Mouse (Mus musculus) macrophage (primary cell): Measurements from ENCODE around the gene Ctns. TPM values are rescaled to one million over a fixed set of nuclear protein-coding genes. Genes with fewer than 3 reads are reported as not detected.

Experiments used
- H3K27ac ChIP-seq: fragments of 350-480 bp; formaldehyde crosslinking; 2 replicates; pipeline ENCODE4 v1.9.0; 2021
- H3K36me3 ChIP-seq: fragments of 350-480 bp; formaldehyde crosslinking; 2 replicates; pipeline ENCODE4 v1.9.0; 2021; ENCODE audit errors: inconsistent target
- H3K4me3 ChIP-seq: fragments of 350-480 bp; formaldehyde crosslinking; 2 replicates; pipeline ENCODE4 v1.9.0; 2021; ENCODE audit errors: inconsistent target
- H3K79me2 ChIP-seq: fragments of 350-480 bp; formaldehyde crosslinking; 2 replicates; pipeline ENCODE4 v1.9.0; 2021; ENCODE audit errors: inconsistent target
- WGBS: methylation state at CpG from one replicate; pipeline ENCODE4 v1.1.7; 2026; ENCODE audit warnings: inconsistent platforms; ENCODE audit not compliant: missing documents; 5-methylcytosine and 5-hydroxymethylcytosine counted together
- polyA plus RNA-seq: library from polyadenylated mRNA; stranded (reverse); fragments of 250-400 nt; gene quantifications from 3 replicates; pipeline ENCODE4 v1.2.4, GENCODE M21; 2018; ENCODE audit warnings: inconsistent platforms
- total RNA-seq, 78 experiments: library from RNA; depleted of rRNA; stranded (reverse); fragments of 250-400 nt; gene quantifications; 1 replicate in 9 of 78; 2 replicates in 24 of 78; 3 replicates in 43 of 78; 4 replicates in 2 of 78; pipeline ENCODE4 v1.2.4; 2018; ENCODE audit warnings: inconsistent platforms in 56 of 78

The Ctns gene
- total RNA-seq (2018; cell fraction: chromatin; rRNA removed) = 100 to 1,000 TPM in 1 of 26 experiments, 10 to 100 TPM in 25; 14.4 to 106 (median 40.0) TPM
- total RNA-seq (2018; cell fraction: cytosol; rRNA removed) = 10 to 100 TPM; 21.6 to 71.3 (median 33.0) TPM
- total RNA-seq (2018; cell fraction: nucleus; rRNA removed) = 100 to 1,000 TPM in 5 of 26 experiments, 10 to 100 TPM in 21; 23.7 to 128 (median 60.2) TPM
- 28.3 to 65.1 TPM (median 44.3 TPM) in 3 replicates for polyA plus RNA-seq

GRCm38 (mm10) chr11:73198603-73199229 is at the start of gene Ctns:
Ctns (minus strand) TSS chr11:73199042.
- 1% methylated on average over 22 of the region's 22 CpGs for WGBS
- Histone ChIP-seq H3K27ac (peak within 1 kb of the TSS; percentile 81), H3K4me3 (peak within 1 kb of the TSS; percentile 94), H3K79me2 (peaks cover 36% of the 10 kb centered on the region), H3K36me3 (no peaks in the 10 kb centered on the region; the same call in 1 of the 2 replicates)

DNA sequence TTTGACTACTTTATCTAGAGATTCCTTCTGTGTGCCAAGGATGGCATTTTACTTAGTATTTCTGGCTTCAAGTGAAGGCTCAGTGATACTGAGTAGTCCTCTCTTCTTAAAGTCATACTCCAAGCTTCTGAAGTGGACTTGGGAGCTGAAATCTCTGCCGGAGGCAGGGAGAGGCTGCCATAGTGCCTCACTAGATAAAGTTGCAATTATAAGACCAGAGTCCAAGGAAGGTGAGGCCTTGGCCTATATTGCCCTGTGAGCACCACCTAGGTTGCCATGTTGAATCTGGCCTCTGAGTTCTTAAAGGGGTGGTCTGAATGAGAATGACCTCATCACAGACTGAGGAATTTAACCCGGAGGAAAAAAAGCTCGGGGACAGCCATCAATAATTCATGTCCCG is 43.9 kb upstream of the Ctns start:
- Histone ChIP-seq H3K4me3 (no peak overlapping the region), H3K27ac (no peak overlapping the region), H3K36me3 (no peaks in the 10 kb centered on the region), H3K79me2 (no peaks in the 10 kb centered on the region)
- 81% methylated on average over 4 of the region's 4 CpGs for WGBS

GRCm38 (mm10) chr11:73242199-73242598 is 43.4 kb upstream of the Ctns start:
- H3K79me2 ChIP-seq = no peaks in the 10 kb centered on the region
- H3K36me3 ChIP-seq = no peaks in the 10 kb centered on the region
- no peak overlapping the region for H3K27ac ChIP-seq
- no peak overlapping the region for H3K4me3 ChIP-seq
- WGBS = 91% methylated on average over 6 of the region's 6 CpGs

DNA sequence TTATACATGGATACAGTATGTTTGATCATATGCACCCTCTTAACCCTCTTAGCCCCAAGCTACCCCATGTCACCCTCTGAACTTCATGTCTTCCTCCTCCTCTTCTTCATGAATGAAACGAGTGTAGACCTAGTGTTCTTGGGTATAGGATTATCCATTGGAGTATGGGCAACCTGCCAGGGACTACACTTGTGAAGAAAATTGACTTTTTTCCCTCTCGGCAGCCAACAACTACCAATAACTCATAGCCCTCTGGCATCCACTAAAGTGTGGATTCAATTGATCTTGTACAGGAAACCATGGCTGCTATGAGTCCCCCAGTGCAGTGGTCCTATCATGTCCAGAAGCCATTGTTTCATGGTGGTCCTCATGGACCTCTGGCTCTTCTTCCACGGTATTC is 37.9 kb upstream of the Ctns start:
- no peak overlapping the region for H3K27ac ChIP-seq
- H3K79me2 ChIP-seq = no peaks in the 10 kb centered on the region
- no peaks in the 10 kb centered on the region for H3K36me3 ChIP-seq
- 95% methylated on average over 2 of the region's 3 CpGs for WGBS
- no peak overlapping the region for H3K4me3 ChIP-seq

- H3K36me3 ChIP-seq = no peaks in the 10 kb centered on the region
- H3K4me3 ChIP-seq = no peak overlapping the region
- 45% methylated on average over 5 of the region's 5 CpGs for WGBS
- H3K79me2 ChIP-seq = no peaks in the 10 kb centered on the region
- H3K27ac ChIP-seq = no peak overlapping the region
Observed at GRCm38 (mm10) chr11:73235990-73236701, 37.3 kb upstream of the Ctns start.

DNA sequence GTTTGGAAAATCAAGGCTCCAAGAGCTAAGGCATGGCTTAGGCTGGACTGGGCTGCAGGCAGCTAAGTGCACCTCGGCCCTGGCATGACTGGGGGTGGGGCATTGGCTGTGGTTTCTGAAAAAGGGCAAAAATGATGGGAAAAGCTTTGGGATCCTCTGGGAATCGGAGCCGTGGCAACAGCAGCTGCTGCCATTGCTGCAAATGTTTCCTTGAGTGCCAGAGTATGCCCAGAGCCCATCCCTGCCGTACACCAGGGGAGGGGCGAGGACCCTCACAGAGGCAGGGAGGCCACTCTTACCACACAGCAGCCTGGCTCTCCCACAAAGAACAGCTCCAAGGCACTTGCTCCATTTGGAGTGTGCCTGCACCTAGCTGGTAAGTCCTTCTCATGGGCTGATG is 35.1 kb upstream of the Ctns start, which contains the start of gene Trpv1:
TSS of gene Trpv1 (plus strand) at position 301 of the 400 bp plus-strand sequence.
- no peak within 1 kb of the TSS for H3K27ac ChIP-seq
- H3K79me2 ChIP-seq = no peaks in the 10 kb centered on the region
- no peak within 1 kb of the TSS for H3K4me3 ChIP-seq
- H3K36me3 ChIP-seq = no peaks in the 10 kb centered on the region
- WGBS = 90% methylated on average over 5 of the region's 5 CpGs

GRCm38 (mm10) chr11:73232513-73232912 is 33.7 kb upstream of the Ctns start:
- no peak overlapping the region for H3K27ac ChIP-seq
- 43% methylated on average over 2 of the region's 2 CpGs for WGBS
- H3K4me3 ChIP-seq = no peak overlapping the region

DNA sequence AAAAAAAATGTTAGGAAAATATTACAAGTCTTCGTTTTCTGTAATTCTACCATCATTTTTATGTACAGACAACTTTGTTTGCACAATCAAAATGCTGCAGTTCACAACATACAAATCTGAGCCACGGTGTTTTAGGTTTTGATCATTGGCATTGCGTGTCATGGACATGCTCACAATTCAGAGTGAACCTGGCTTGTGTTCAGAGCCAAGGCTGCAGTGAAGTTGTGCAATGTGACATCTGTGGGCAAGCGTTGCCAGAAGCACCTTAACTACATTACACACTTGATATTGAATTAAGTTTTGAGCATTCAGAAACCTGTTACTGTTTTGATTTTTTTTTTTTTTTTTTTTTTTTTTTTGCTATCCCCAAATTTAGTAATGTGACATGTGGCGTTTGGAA is 31.2 kb upstream of the Ctns start:
- Histone ChIP-seq H3K36me3 (no peaks in the 10 kb centered on the region), H3K27ac (no peak overlapping the region), H3K79me2 (no peaks in the 10 kb centered on the region), H3K4me3 (no peak overlapping the region)
- 81% methylated on average over 5 of the region's 5 CpGs for WGBS

More at GRCm38 (mm10) chr11:73232513-73232912, 33.7 kb upstream of the Ctns start:
- H3K79me2 ChIP-seq = no peaks in the 10 kb centered on the region
- H3K36me3 ChIP-seq = no peaks in the 10 kb centered on the region

DNA sequence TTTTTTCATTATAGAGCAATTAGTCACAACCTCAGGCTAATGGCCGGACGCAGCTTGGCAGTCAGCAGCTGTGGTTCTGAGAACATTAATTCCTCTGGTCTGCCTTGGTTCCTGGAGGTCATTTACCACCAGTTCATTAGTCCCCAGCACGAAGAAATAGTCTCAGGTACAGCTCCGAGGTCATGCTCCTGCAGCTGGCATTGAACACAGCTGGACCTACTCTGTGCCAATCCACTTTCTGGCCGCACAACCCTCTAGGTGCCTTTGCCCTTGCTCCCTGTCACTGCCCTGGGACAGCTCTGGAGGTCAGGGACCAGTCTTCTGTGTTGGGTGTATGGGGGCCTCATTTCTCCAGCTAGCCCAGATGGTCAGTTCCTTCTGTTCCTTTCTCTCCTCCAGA is 30.0 kb upstream of the Ctns start:
- 87% methylated on average over 5 of the region's 5 CpGs for WGBS

GRCm38 (mm10) chr11:73225856-73226255 is 27.0 kb upstream of the Ctns start:
- H3K36me3 ChIP-seq = no peaks in the 10 kb centered on the region
- no peak overlapping the region for H3K27ac ChIP-seq
- 90% methylated on average over 6 of the region's 6 CpGs for WGBS
- no peaks in the 10 kb centered on the region for H3K79me2 ChIP-seq
- no peak overlapping the region for H3K4me3 ChIP-seq

More for the DNA sequence above, 30.0 kb upstream of the Ctns start:
- no peak overlapping the region for H3K27ac ChIP-seq
- H3K4me3 ChIP-seq = no peak overlapping the region
- H3K79me2 ChIP-seq = no peaks in the 10 kb centered on the region
- no peaks in the 10 kb centered on the region for H3K36me3 ChIP-seq

DNA sequence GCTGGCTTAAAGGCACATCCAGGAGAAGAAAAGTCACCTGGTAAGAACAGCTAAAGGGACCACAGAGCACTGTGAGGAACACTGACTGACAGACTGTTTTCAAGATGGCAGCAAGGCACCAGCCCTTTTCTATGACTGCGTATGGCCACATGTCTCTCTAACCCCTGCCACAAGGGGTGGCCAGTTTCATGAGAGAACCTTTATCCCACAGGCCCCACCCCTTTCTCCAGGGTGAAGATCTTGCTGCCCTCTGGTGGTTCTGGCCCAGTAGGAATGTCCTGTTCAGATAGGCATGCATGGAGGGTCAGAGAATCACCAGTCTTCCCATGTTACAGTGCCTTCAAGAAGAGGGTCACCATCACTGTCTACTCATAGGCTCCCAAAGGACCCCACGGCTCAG is 25.1 kb upstream of the Ctns start:
- no peaks in the 10 kb centered on the region for H3K36me3 ChIP-seq
- H3K4me3 ChIP-seq = no peak overlapping the region
- H3K79me2 ChIP-seq = no peaks in the 10 kb centered on the region
- WGBS = 86% methylated on average over 2 of the region's 2 CpGs
- H3K27ac ChIP-seq = no peak overlapping the region

DNA sequence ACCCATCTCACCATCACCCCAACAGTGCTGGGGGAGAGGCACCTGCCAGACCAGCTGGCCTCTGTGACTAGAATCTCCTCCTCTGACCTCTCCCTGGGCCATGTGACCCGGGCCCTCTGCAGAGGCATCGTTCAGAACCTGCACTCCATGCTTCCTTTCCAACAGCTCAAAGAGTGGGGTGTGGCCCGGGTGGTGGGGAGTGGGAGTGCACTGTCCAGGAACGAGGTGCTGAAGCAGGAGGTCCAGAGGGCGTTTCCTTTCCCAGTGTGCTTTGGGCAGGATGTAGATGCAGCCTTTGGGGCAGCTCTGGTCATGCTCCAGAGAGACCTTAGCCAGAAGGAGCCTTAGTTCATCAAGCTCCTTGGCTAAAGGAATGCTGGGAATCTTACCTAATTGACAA is 24.0 kb upstream of the Ctns start:
- H3K4me3 ChIP-seq = no peak overlapping the region
- 61% methylated on average over 5 of the region's 5 CpGs for WGBS
- H3K79me2 ChIP-seq = no peaks in the 10 kb centered on the region
- no peak overlapping the region for H3K27ac ChIP-seq
- H3K36me3 ChIP-seq = no peaks in the 10 kb centered on the region

GRCm38 (mm10) chr11:73220651-73221050 is 21.8 kb upstream of the Ctns start:
- Histone ChIP-seq H3K36me3 (no peaks in the 10 kb centered on the region), H3K79me2 (no peaks in the 10 kb centered on the region), H3K4me3 (no peak overlapping the region), H3K27ac (no peak overlapping the region)
- WGBS = 100% methylated on average over 1 of the region's 1 CpGs

GRCm38 (mm10) chr11:73219671-73220070 is 20.8 kb upstream of the Ctns start:
- Histone ChIP-seq H3K79me2 (no peaks in the 10 kb centered on the region), H3K4me3 (no peak overlapping the region), H3K36me3 (no peaks in the 10 kb centered on the region), H3K27ac (no peak overlapping the region)
- 88% methylated on average over 2 of the region's 2 CpGs for WGBS

GRCm38 (mm10) chr11:73213956-73214355 is 15.1 kb upstream of the Ctns start:
- whole genome bisulfite sequencing = 91% methylated on average over 3 of the region's 3 CpGs
- Histone ChIP-seq H3K79me2 (no peaks in the 10 kb centered on the region), H3K36me3 (no peaks in the 10 kb centered on the region)

More at GRCm38 (mm10) chr11:73213956-73214355, 15.1 kb upstream of the Ctns start:
- Histone ChIP-seq H3K27ac (no peak overlapping the region), H3K4me3 (no peak overlapping the region)
